Mouse (Mus musculus) kidney, postnatal 36 days (tissue): ENCODE data around the gene Mamld1.
"Not testable (repeated sequence)": the region's sequence is repeated elsewhere in the genome, so short reads cannot be mapped to it uniquely, and the experiment has no call there.

Experiments used
- DNase-seq, 2 experiments: peaks; one replicate each; pipeline ENCODE4 v3.0.0; 2021 to 2022; ENCODE audit warnings: mixed read lengths in 2 of 2

Gene Mamld1

GRCm38 (mm10) chrX:71049864-71050576 is at the start of gene Mamld1:
Mamld1 (plus strand) TSS chrX:71050256.
- DNase-seq: peak; percentile 66 to 73

DNA sequence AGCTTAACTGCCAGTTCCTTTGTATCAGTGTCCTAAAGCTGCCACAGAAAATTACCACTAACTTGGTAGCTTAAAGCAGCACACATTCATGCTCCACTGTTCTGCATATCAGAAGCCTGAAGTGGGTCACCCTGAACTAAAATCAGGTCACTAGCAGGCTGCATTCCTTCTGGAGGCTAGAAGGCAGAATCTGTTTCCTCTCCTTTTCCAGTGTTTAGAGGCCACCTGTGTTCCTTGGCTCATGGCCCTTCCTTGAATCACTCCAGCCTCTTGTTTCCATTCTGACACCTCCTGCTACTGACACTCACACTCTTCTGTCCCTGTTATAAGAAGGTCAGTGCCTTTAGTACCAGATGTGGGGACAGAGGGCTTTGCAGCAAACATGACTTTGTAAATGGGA is 25.3 kb upstream of the Mamld1 start:
- no peak for DNase-seq

- DNase-seq: no peak
These were observed 22.0 kb upstream of the Mamld1 start for GRCm38 (mm10) chrX:71028007-71028406.

GRCm38 (mm10) chrX:71028976-71029375 is 21.1 kb upstream of the Mamld1 start:
- DNase-seq: not testable (repeated sequence)

DNA sequence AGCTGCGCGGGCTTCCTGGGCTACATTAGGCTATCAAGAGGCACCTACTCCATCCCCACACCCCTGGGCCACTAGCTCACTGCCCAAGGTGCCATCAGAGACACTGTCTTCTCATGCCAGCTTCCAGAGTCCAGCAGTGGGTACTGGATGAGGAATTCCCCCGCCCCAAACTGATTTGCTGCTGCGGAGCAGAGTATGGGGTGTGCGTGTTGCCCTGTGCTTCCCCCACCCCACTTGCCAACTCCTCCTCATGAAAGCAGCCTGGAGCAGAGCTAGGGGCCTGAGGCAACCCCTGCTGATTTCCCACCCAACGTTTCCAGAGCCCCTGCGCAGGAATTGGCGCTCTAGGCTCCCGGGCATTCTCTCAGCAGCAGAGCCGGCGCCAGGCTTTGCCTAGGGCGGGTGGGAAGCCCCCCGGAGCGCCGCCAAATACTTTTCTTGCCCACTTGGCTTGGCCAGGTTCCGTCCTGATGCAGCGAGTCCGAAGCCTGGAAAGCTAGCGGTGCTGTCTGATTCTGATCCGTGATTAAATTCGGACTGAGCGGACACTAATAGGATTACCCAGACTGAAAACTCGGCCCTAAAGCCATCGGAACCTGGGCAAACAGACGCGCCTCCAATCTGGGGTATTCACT is 738 bp downstream of the Mamld1 start:
- DNase-seq: peak in 1 of 2 experiments; percentile 7

- peak in 1 of 2 experiments; percentile 20 for DNase-seq
These were observed 1.5 kb downstream of the Mamld1 start for GRCm38 (mm10) chrX:71051361-71052114.

DNA sequence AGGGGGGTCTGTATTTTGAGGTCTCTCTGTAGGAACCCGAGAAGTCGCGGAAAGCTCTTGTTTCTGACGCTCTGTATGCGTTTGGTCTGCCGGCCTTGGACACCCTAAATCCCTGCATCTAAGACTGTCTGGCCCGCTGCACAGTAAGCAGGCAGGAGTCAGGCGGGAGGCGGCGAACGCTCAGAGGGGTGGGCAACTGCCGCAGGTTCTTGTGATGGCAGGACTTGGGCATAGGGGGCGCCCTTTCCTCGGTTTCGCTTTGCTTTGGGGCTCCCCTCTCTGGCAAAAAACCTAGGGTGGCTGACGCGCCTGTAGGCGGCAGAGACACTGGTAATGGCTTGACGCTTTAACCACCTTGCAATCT is 2.0 kb downstream of the Mamld1 start:
- DNase-seq: peak; percentile 35 to 78

GRCm38 (mm10) chrX:71052481-71053216 is 2.6 kb downstream of the Mamld1 start:
- peak in 1 of 2 experiments; percentile 23 for DNase-seq

GRCm38 (mm10) chrX:71053246-71053645 is 3.2 kb downstream of the Mamld1 start:
- DNase-seq: no peak

- no peak for DNase-seq
These were observed 6.9 kb downstream of the Mamld1 start for GRCm38 (mm10) chrX:71056968-71057367.

DNA sequence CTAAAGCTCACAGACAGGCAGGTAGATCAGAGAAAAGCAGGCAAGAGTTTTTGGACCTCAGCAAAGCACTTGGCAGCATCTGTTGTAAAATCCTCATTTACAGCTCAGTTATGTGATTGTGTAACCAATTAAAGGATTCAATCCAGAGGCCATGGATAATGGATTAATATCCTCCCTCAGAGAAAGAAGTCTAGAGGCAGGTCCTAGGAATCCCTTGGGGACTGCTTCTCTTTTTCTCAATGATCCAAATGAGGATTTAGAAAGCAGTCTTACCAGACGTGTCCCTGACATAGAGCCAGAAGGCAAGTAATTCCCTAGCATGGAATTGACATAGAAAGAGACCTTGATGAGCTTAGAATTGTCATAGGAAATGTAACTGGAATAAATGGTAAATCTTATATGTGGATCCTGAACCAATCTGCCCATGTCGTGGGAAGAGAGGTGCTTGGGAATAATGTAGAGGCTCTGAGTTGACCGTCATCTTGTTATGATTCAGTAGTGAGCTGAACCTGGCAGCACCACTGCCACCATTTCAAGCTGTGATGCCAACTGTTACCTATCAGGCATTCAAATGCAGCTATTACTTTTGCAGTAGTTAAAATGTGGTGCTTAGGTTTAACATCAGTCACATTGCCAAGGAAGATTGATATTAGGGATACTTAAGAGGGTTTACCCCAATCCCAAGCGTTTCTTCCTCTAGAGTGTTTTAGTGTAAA is 35.2 kb downstream of the Mamld1 start:
- DNase-seq: no peak

- no peak for DNase-seq
These were observed 37.5 kb downstream of the Mamld1 start for GRCm38 (mm10) chrX:71087370-71088079.

GRCm38 (mm10) chrX:71088080-71088414 is 38.0 kb downstream of the Mamld1 start:
- DNase-seq: no peak

DNA sequence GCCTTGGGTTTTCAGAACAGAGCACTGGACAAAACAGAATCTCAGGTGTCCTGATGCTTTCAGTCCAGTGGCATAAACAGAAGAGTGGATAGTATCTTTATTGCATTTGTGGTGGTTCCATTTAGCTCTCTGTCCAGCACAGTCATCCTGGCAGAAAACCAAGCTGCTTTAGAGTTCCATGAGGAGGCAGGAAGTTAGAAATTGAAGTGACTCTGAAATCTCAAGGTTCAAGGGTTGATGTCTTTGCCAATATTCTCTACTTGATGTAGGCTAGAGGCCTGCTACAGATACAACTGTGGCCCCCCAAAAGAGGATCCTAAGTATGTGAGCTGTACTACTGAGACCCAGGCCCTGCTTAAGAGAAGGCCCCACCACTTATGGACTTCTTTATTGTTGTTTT is 55.8 kb downstream of the Mamld1 start:
- DNase-seq: peak in 1 of 2 experiments; percentile 8

- DNase-seq: peak in 1 of 2 experiments; percentile 12
These were observed 56.3 kb downstream of the Mamld1 start for GRCm38 (mm10) chrX:71106392-71106791.

- no peak for DNase-seq
These were observed 58.1 kb downstream of the Mamld1 start for GRCm38 (mm10) chrX:71108056-71108735.

DNA sequence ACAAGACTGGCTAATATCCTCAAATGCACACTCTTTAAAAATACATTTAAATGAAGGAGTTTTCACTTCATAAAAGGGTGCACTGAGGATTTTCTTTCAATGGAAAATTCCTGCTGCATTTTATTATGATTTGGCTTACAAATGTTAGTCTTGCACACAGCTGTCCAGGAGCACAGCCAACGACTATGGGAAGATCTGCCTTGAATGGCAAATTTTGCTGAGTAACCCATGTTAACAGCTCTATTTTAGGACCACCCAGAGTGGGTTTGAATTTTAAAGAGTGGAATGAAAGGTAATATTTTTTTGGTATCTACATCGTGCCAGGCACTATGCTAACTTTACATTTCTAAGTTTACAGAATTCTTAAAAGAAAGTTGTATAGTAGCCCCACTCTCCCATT is 60.3 kb downstream of the Mamld1 start:
- no peak for DNase-seq

GRCm38 (mm10) chrX:71122359-71123293 is 72.6 kb downstream of the Mamld1 start:
- no peak for DNase-seq

GRCm38 (mm10) chrX:71125013-71125412 is 75.0 kb downstream of the Mamld1 start:
- no peak for DNase-seq

- DNase-seq: peak in 1 of 2 experiments; percentile 42
These were observed 81.4 kb downstream of the Mamld1 start for GRCm38 (mm10) chrX:71131464-71131863.
